Mouse (Mus musculus) intestine, embryonic 14.5 days (tissue): ENCODE measurements around the gene Rnf130. TPM values are rescaled to one million over a fixed set of nuclear protein-coding genes. Genes with fewer than 3 reads are reported as not detected.

Experiments
- ATAC-seq: fragments of 200-750 bp; cut with Nextera tagmentation; replicated peaks from 2 replicates; pipeline ENCODE4 v1.8.0; 2017; ENCODE audit warnings: low read depth, moderate number of reproducible peaks, moderate TSS enrichment, moderate library complexity; ENCODE audit not compliant: low FRiP score, low TSS enrichment
- DNase-seq: peaks from one replicate; pipeline ENCODE4 v3.0.0-alpha.2; 2018; ENCODE audit warnings: low spot score
- H3K27ac ChIP-seq: fragments of 300-500 bp; sonication (generic); 2 replicates; pipeline ENCODE4 v1.5.1; 2014; ENCODE audit warnings: low read depth, mild to moderate bottlenecking, control low read depth
- H3K27me3 ChIP-seq: fragments of 300-500 bp; sonication (generic); replicated peaks from 2 replicates; pipeline ENCODE4 v1.6.1; 2014; ENCODE audit warnings: low read length, control low read depth; ENCODE audit not compliant: control insufficient read depth, insufficient read depth
- H3K36me3 ChIP-seq: fragments of 300-500 bp; sonication (generic); 2 replicates; pipeline ENCODE4 v1.6.1; 2014; ENCODE audit warnings: low read length, control low read depth; ENCODE audit not compliant: control insufficient read depth, insufficient read depth
- H3K4me1 ChIP-seq: fragments of 300-500 bp; sonication (generic); replicated peaks from 2 replicates; pipeline ENCODE4 v1.6.1; 2014; ENCODE audit warnings: low read length, control low read depth, mixed read lengths; ENCODE audit not compliant: control insufficient read depth, insufficient read depth
- H3K4me2 ChIP-seq: fragments of 300-500 bp; sonication (generic); 2 replicates; pipeline ENCODE4 v1.6.1; 2014; ENCODE audit warnings: low read length
- H3K4me3 ChIP-seq: fragments of 300-500 bp; sonication (generic); 2 replicates; pipeline ENCODE4 v1.5.1; 2014; ENCODE audit warnings: low read depth, low read length, control low read depth, mixed read lengths
- H3K9ac ChIP-seq: fragments of 300-500 bp; sonication (generic); 2 replicates; pipeline ENCODE4 v1.6.1; 2014; ENCODE audit warnings: mild to moderate bottlenecking, low read length
- H3K9me3 ChIP-seq: fragments of 300-500 bp; sonication (generic); 2 replicates; pipeline ENCODE4 v1.6.1; 2016; ENCODE audit warnings: low read length, control low read depth; ENCODE audit not compliant: control insufficient read depth
- WGBS: fragments of 180-500 bp; shearing (Covaris S2); extraction: QIAGEN DNeasy Blood & Tissue Kit; methylation state at CpG from one replicate; pipeline ENCODE4 v1.1.7; 2014; 5-methylcytosine and 5-hydroxymethylcytosine counted together
- microRNA counts: library from miRNA; unstranded; fragments of <30 nt; microRNA quantifications from one replicate; lab custom pipeline; 2016
- microRNA-seq: library from miRNA; unstranded; fragments of <30 nt; microRNA quantifications from one replicate; pipeline ENCODE4, GENCODE M21; 2016
- polyA plus RNA-seq: library from polyadenylated mRNA; unstranded; fragments of >200 nt; fragmentation: Nextera tagmentation; extraction: Ambion mirVana; gene quantifications from 2 replicates; pipeline ENCODE4 v1.2.1, GENCODE M21; 2014

Gene Rnf130
- polyA plus RNA-seq, 1 experiment from 2014 or later = 50.0 TPM

DNA sequence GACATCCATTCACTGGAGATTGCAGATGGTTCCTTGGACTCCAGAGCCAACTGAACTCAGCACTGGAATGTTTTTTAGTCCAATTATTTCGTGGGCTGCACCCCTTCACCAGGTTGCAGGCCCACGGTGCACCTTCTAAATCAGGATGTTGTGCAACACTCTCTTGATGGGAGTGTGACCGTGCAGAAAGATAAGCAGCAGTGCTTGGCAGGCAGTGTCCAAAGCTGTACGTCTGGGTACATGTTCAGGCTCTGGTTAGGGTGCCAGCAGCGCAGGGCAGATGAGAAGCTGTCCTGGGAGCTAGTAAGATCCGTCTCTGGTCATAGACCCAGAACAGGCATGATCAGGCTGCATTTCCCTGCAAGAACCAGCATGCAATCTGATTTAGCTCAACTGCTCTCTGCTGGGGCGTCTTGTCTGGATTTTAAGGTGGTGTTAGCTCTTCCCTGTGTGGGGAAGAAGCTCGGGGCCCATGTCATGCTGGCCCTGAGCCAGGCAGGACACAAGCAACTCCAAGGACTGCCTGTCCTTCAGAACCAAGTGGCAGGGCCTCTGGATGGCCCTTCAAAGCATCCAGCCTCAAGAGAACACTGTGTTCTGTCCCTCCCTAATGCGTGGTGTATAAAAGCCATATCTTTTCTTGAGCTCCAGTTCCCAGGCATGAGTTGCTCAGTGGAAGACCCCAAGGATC is 122.3 kb downstream of the Rnf130 start:
- DNase-seq (no peak), ATAC-seq (no peak)
- 82% methylated on average over 9 of the region's 9 CpGs for WGBS
- Histone ChIP-seq H3K9me3 (no peaks in the 10 kb centered on the region), H3K9ac (no peak overlapping the region), H3K27ac (no peak overlapping the region), H3K36me3 (peaks cover 92% of the 10 kb centered on the region), H3K4me2 (no peak overlapping the region), H3K4me1 (no peaks in the 10 kb centered on the region), H3K4me3 (no peak overlapping the region), H3K27me3 (no peaks in the 10 kb centered on the region)

DNA sequence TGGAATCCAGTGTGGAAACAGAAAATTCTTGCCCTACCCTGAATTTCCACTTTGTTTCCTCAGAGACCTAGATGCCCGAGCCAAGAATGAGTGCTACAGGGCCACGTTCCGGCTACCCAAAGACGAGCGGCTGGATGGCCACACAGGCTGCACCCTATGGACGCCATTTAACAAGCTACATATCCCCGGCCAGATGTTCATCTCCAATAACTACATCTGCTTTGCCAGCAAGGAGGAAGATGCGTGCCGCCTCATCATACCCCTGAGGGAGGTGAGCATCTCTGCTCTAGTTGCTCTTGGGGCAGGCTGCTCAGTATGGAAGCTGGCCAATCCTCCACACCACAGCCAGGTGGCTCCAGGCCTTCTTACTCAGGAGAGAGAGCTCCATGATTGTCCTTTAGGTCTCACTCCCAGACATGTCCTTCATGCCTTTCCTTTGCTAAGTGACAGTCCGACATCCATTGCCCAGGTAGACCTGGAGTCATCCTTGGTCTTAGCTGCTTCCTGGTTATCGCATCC is 122.9 kb downstream of the Rnf130 start:
- Histone ChIP-seq H3K27ac (no peak overlapping the region), H3K4me3 (no peak overlapping the region), H3K4me1 (no peaks in the 10 kb centered on the region), H3K36me3 (peaks cover 92% of the 10 kb centered on the region), H3K9ac (no peak overlapping the region), H3K27me3 (no peaks in the 10 kb centered on the region), H3K4me2 (no peak overlapping the region), H3K9me3 (no peaks in the 10 kb centered on the region)
- WGBS = 91% methylated on average over 11 of the region's 11 CpGs
- ATAC-seq (no peak), DNase-seq (no peak)

DNA sequence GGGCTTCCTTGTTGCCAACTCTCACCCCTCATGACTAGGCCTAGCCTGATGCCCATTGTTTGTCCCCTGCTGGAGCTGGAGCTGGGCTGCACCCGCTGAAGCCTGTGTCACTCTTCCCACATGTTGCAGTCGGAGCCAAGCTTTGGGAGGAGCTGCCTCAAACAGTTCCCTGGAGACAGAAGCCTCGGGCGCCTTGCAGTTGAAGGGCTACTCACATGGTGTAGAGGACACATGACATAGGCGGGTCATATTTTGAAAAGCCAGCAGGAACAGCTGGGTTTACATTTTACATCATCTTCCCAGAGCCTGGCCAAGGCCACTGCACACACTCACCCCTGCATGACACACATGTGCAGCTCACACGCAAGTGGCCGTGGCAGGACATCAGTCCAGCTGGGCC is 124.1 kb downstream of the Rnf130 start:
- H3K4me2 ChIP-seq = no peak overlapping the region
- no peak for DNase-seq
- H3K9ac ChIP-seq = no peak overlapping the region
- H3K4me1 ChIP-seq = no peaks in the 10 kb centered on the region
- ATAC-seq = no peak
- H3K36me3 ChIP-seq = peaks cover 96% of the 10 kb centered on the region
- no peaks in the 10 kb centered on the region for H3K27me3 ChIP-seq
- 85% methylated on average over 7 of the region's 7 CpGs for WGBS
- H3K9me3 ChIP-seq = no peaks in the 10 kb centered on the region
- no peak overlapping the region for H3K4me3 ChIP-seq
- no peak overlapping the region for H3K27ac ChIP-seq

DNA sequence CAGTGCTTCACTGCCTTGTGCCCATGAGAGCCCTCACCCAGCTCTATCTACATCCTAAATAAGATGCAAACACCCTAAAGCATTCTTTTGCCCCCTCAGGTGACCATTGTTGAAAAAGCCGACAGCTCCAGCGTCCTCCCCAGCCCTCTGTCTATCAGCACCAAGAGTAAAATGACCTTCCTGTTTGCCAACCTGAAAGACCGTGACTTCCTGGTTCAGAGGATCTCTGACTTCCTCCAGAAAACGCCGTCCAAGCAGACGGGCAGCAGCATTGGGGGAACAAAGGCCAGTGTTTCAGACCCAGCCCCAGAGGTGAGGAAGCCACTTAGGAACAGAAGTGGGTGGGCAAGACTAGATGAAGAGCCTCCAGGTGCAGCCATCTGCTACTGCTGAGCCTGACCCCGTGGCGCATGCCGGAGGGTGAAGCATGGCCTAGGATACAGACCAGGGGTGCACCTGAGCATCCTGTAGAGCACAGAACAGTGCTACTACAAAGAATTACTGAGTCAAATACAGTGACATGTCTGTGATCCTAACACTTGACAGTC is 124.5 kb downstream of the Rnf130 start:
- H3K27ac ChIP-seq = no peak overlapping the region
- peaks cover 98% of the 10 kb centered on the region for H3K36me3 ChIP-seq
- ATAC-seq = no peak
- H3K27me3 ChIP-seq = no peaks in the 10 kb centered on the region
- H3K9me3 ChIP-seq = no peaks in the 10 kb centered on the region
- no peak overlapping the region for H3K4me2 ChIP-seq
- 86% methylated on average over 9 of the region's 9 CpGs for WGBS
- no peaks in the 10 kb centered on the region for H3K4me1 ChIP-seq
- DNase-seq = no peak
- H3K4me3 ChIP-seq = no peak overlapping the region
- no peak overlapping the region for H3K9ac ChIP-seq

DNA sequence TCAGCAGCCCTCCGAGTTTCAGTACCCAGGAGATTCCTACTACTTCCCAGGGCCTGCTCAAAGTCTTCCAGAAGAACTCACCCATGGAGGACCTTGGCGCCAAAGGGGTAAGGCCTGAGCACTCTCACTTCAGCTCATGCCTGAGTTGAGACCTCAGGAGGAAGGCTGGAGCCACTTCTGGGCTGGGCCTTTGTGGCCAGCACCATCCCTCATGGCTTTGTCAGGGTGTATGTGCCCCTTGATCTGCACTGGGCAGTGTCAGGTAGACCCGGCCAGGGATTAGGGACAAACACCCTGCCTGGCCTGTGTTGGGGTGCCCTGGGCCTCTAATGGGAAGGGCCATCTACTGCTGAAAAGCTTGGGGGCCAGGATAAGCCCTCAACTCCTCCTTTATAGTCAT is 126.2 kb downstream of the Rnf130 start:
- DNase-seq = no peak
- H3K36me3 ChIP-seq = peaks cover 95% of the 10 kb centered on the region
- no peaks in the 10 kb centered on the region for H3K4me1 ChIP-seq
- whole genome bisulfite sequencing = 86% methylated on average over 3 of the region's 3 CpGs
- no peak overlapping the region for H3K9ac ChIP-seq
- H3K27ac ChIP-seq = no peak overlapping the region
- no peaks in the 10 kb centered on the region for H3K27me3 ChIP-seq
- H3K4me2 ChIP-seq = no peak overlapping the region
- no peak for ATAC-seq
- H3K4me3 ChIP-seq = no peak overlapping the region
- no peaks in the 10 kb centered on the region for H3K9me3 ChIP-seq

DNA sequence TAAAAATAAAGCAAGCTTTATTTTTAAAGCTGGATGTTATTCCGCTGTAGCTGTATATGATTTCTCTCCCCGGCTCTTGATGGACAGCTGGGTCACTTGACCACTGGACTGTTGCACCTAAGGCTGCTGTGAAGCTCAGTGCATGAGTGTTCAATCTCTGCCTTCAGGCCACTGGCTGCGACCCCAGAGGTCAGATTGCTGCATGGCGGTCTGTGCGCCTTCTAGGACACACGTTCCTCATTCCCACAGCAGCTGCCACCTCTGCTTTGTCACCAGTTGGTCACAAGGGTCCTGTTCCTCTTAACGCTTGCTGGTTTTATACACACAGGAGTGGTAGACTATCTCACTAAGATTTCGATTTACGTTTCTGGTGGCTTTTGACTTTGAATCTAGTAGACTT is 129.0 kb downstream of the Rnf130 start:
- Histone ChIP-seq H3K4me1 (no peaks in the 10 kb centered on the region), H3K9me3 (no peaks in the 10 kb centered on the region), H3K4me2 (no peak overlapping the region), H3K27ac (no peak overlapping the region), H3K36me3 (peaks cover 96% of the 10 kb centered on the region), H3K9ac (no peak overlapping the region), H3K4me3 (no peak overlapping the region), H3K27me3 (no peaks in the 10 kb centered on the region)
- WGBS = 79% methylated on average over 9 of the region's 9 CpGs
- no peak for ATAC-seq
- DNase-seq = no peak

MicroRNAs within 50 kb of the gene (microRNA counts, 519-probe panel; counts per million panel counts)
- microRNA mmu-miR-340-3p (lab: Ali Mortazavi, UCI) = 2,842 counts per million, percentile 31 among the panel's probes with 10 or more counts
- microRNA mmu-miR-340-5p (lab: Ali Mortazavi, UCI) = 4,711 counts per million, percentile 78 among the panel's probes with 10 or more counts

Small RNA genes lying within 50 kb of the gene (microRNA-seq; reads per million reads assigned to microRNA genes)
- gene Mir340 = 339 reads per million, percentile 70 among the genes with 10 or more reads in this experiment

Other genes starting within 250 kb of the Rnf130 start
- gene Gfpt2, start 231.2 kb upstream of the Rnf130 start, polyA plus RNA-seq = 7.0 and 7.7 TPM in 2 replicates
- 32.2 and 33.4 TPM in 2 replicates for gene Mapk9, start 178.6 kb upstream of the Rnf130 start, polyA plus RNA-seq
- 0.28 and 0.46 TPM in 2 replicates for gene Rasgef1c, start 123.5 kb upstream of the Rnf130 start, polyA plus RNA-seq
- 37.3 and 41.4 TPM in 2 replicates for gene Tbc1d9b, start 106.0 kb downstream of the Rnf130 start, polyA plus RNA-seq
- gene Mrnip, start 149.1 kb downstream of the Rnf130 start, polyA plus RNA-seq = 15.6 and 18.1 TPM in 2 replicates
- 181 and 183 TPM in 2 replicates for gene Sqstm1, start 185.5 kb downstream of the Rnf130 start, polyA plus RNA-seq
- gene Mgat4b, start 185.5 kb downstream of the Rnf130 start, polyA plus RNA-seq = 13.3 and 24.4 TPM in 2 replicates
- gene Ltc4s, start 213.3 kb downstream of the Rnf130 start, polyA plus RNA-seq = 3.4 and 4.2 TPM in 2 replicates